Mouse (Mus musculus): ENCODE measurements around the gene Bpifb5.

DNA sequence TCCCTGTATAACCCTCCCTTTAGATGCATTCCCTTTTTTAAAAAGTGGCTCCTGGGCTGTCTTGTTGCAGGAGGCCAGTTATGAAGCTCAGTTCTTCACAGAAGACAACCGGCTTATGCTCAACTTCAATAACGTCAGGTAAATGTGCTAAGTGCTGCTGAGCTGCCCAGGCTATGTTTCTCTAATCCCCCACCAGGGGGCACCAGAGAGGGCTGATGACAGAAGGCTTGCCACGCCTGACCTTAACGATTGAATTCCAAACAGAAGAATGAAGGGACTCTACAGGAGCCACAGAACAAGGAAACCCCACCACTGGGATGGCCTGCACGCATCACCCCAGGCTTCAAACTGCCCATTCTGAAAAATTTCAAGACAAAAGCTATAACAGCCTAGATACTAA, 8.4 kb upstream of the Bpifb5 start:
- peak; percentile 86 for TF ChIP-seq CTCF (IDR thresholded peaks at IDR 0.05; ENCODE audit: low read depth, low read length)
- no peak for TF ChIP-seq POLR2A (IDR thresholded peaks at IDR 0.05; ENCODE audit: borderline replicate concordance, low read depth, low read length)

Data from bone marrow macrophage, adult 2 months (primary cell).